Mouse (Mus musculus): ENCODE measurements around the gene 4931428F04Rik. TPM values are rescaled to one million over a fixed set of nuclear protein-coding genes. Genes with fewer than 3 reads are reported as not detected.

4931428F04Rik gene
- 6.0 TPM for polyA plus RNA-seq (2012; fragmentation: generic; extraction: Trizol)
- long read RNA-seq, experiment 1, partial matches to known transcripts, result 1 of 7 reads
- long read RNA-seq, experiment 1, other reads (novel, unspliced or antisense), result 3 of 7 reads
- long read RNA-seq, experiment 2, partial matches to known transcripts, result 0 of 9 reads
- long read RNA-seq, experiment 2, other reads (novel, unspliced or antisense), result 3 of 9 reads

GRCm38 (mm10) chr8:105289805-105290460 lies at the start of gene 4931428F04Rik:
Gene 4931428F04Rik, minus strand, starts transcription at chr8:105289864.
- H3K4me3 ChIP-seq (ENCODE audit: insufficient read depth, poor library complexity, severe bottlenecking), result peak within 1 kb of the TSS; percentile 39
- H3K79me3 ChIP-seq (ENCODE audit: low read depth), result peaks cover 14% of the 10 kb centered on the region
- peaks cover 5% of the 10 kb centered on the region for H3K36me3 ChIP-seq (ENCODE audit: control insufficient read depth, insufficient read depth)
- H3K27me3 ChIP-seq (ENCODE audit: control insufficient read depth, insufficient read depth, insufficient read length), result no peaks in the 10 kb centered on the region
- TF ChIP-seq CTCF (IDR thresholded peaks at IDR 0.05; ENCODE audit: control insufficient read depth, insufficient read depth, insufficient read length), result peak; percentile 94
- peak; percentile 83 for TF ChIP-seq MAX (IDR thresholded peaks at IDR 0.05)
- no peak for TF ChIP-seq USF1 (IDR thresholded peaks at IDR 0.05; ENCODE audit: low read depth)
- no peak for TF ChIP-seq MYOG (IDR thresholded peaks at IDR 0.05; ENCODE audit: control insufficient read depth, extremely low read depth, insufficient read length)
- H3K79me2 ChIP-seq (ENCODE audit: control insufficient read depth, insufficient read depth), result peaks cover 30% of the 10 kb centered on the region
- H3ac ChIP-seq (ENCODE audit: control insufficient read depth, insufficient read length, low read depth), result peak within 1 kb of the TSS; percentile 63

GRCm38 (mm10) chr8:105338992-105339391 lies 49.3 kb upstream of the 4931428F04Rik start:
- H3K79me3 ChIP-seq (ENCODE audit: low read depth), result peaks cover 40% of the 10 kb centered on the region
- peaks cover 56% of the 10 kb centered on the region for H3K79me2 ChIP-seq (ENCODE audit: control insufficient read depth, insufficient read depth)
- no peaks in the 10 kb centered on the region for H3K27me3 ChIP-seq (ENCODE audit: control insufficient read depth, insufficient read depth, insufficient read length)
- peaks cover 92% of the 10 kb centered on the region for H3K36me3 ChIP-seq (ENCODE audit: control insufficient read depth, insufficient read depth)
- no peak overlapping the region for H3ac ChIP-seq (ENCODE audit: control insufficient read depth, insufficient read length, low read depth)
- TF ChIP-seq USF1 (IDR thresholded peaks at IDR 0.05; ENCODE audit: low read depth), result no peak
- no peak for TF ChIP-seq MYOD1 (IDR thresholded peaks at IDR 0.05; ENCODE audit: control insufficient read depth, insufficient read length, low read depth)
- TF ChIP-seq CTCF (IDR thresholded peaks at IDR 0.05; ENCODE audit: control insufficient read depth, insufficient read depth, insufficient read length), result no peak
- TF ChIP-seq MAX (IDR thresholded peaks at IDR 0.05), result no peak
- TF ChIP-seq FOSL1 (IDR thresholded peaks at IDR 0.05; ENCODE audit: insufficient read depth, low read length, poor library complexity, severe bottlenecking), result no peak
- no peak for TF ChIP-seq CEBPB (IDR thresholded peaks at IDR 0.05; ENCODE audit: low read depth)
- no peak for TF ChIP-seq MYOG (IDR thresholded peaks at IDR 0.05; ENCODE audit: control insufficient read depth, extremely low read depth, insufficient read length)
- no peak overlapping the region for H3K4me3 ChIP-seq (ENCODE audit: insufficient read depth, poor library complexity, severe bottlenecking)

- Histone ChIP-seq H3K79me3 (ENCODE audit: low read depth) (peaks cover 18% of the 10 kb centered on the region), H3K36me3 (ENCODE audit: control insufficient read depth, insufficient read depth) (peaks cover 94% of the 10 kb centered on the region), H3K27me3 (ENCODE audit: control insufficient read depth, insufficient read depth, insufficient read length) (no peaks in the 10 kb centered on the region), H3ac (ENCODE audit: control insufficient read depth, insufficient read length, low read depth) (no peak overlapping the region), H3K4me3 (ENCODE audit: insufficient read depth, poor library complexity, severe bottlenecking) (no peak overlapping the region), H3K79me2 (ENCODE audit: control insufficient read depth, insufficient read depth) (peaks cover 32% of the 10 kb centered on the region)
- TF ChIP-seq MYOD1 (IDR thresholded peaks at IDR 0.05; ENCODE audit: control insufficient read depth, insufficient read length, low read depth), result no peak
- no peak for TF ChIP-seq FOSL1 (IDR thresholded peaks at IDR 0.05; ENCODE audit: insufficient read depth, low read length, poor library complexity, severe bottlenecking)
- TF ChIP-seq CTCF (IDR thresholded peaks at IDR 0.05; ENCODE audit: control insufficient read depth, insufficient read depth, insufficient read length), result no peak
- TF ChIP-seq USF1 (IDR thresholded peaks at IDR 0.05; ENCODE audit: low read depth), result no peak
- TF ChIP-seq CEBPB (IDR thresholded peaks at IDR 0.05; ENCODE audit: low read depth), result no peak
- no peak for TF ChIP-seq MYOG (IDR thresholded peaks at IDR 0.05; ENCODE audit: control insufficient read depth, extremely low read depth, insufficient read length)
- TF ChIP-seq MAX (IDR thresholded peaks at IDR 0.05), result no peak
Measured at GRCm38 (mm10) chr8:105336373-105337130, 46.9 kb upstream of the 4931428F04Rik start.

- peaks cover 97% of the 10 kb centered on the region for H3K36me3 ChIP-seq (ENCODE audit: control insufficient read depth, insufficient read depth)
- H3K79me2 ChIP-seq (ENCODE audit: control insufficient read depth, insufficient read depth), result peaks cover 19% of the 10 kb centered on the region
- H3K4me3 ChIP-seq (ENCODE audit: insufficient read depth, poor library complexity, severe bottlenecking), result no peak overlapping the region
- H3ac ChIP-seq (ENCODE audit: control insufficient read depth, insufficient read length, low read depth), result no peak overlapping the region
- TF ChIP-seq MYOD1 (IDR thresholded peaks at IDR 0.05; ENCODE audit: control insufficient read depth, insufficient read length, low read depth) (no peak), FOSL1 (IDR thresholded peaks at IDR 0.05; ENCODE audit: insufficient read depth, low read length, poor library complexity, severe bottlenecking) (no peak), MAX (IDR thresholded peaks at IDR 0.05) (no peak), CTCF (IDR thresholded peaks at IDR 0.05; ENCODE audit: control insufficient read depth, insufficient read depth, insufficient read length) (no peak), MYOG (IDR thresholded peaks at IDR 0.05; ENCODE audit: control insufficient read depth, extremely low read depth, insufficient read length) (no peak), USF1 (IDR thresholded peaks at IDR 0.05; ENCODE audit: low read depth) (no peak), CEBPB (IDR thresholded peaks at IDR 0.05; ENCODE audit: low read depth) (no peak)
- H3K79me3 ChIP-seq (ENCODE audit: low read depth), result peaks cover 5% of the 10 kb centered on the region
- H3K27me3 ChIP-seq (ENCODE audit: control insufficient read depth, insufficient read depth, insufficient read length), result no peaks in the 10 kb centered on the region
Measured at GRCm38 (mm10) chr8:105332523-105332922, 42.9 kb upstream of the 4931428F04Rik start.

- H3K27me3 ChIP-seq (ENCODE audit: control insufficient read depth, insufficient read depth, insufficient read length), result no peaks in the 10 kb centered on the region
- H3K36me3 ChIP-seq (ENCODE audit: control insufficient read depth, insufficient read depth), result peaks cover 91% of the 10 kb centered on the region
- no peak for TF ChIP-seq MAX (IDR thresholded peaks at IDR 0.05)
- TF ChIP-seq USF1 (IDR thresholded peaks at IDR 0.05; ENCODE audit: low read depth), result no peak
- no peak for TF ChIP-seq MYOD1 (IDR thresholded peaks at IDR 0.05; ENCODE audit: control insufficient read depth, insufficient read length, low read depth)
- TF ChIP-seq CTCF (IDR thresholded peaks at IDR 0.05; ENCODE audit: control insufficient read depth, insufficient read depth, insufficient read length), result no peak
- no peak for TF ChIP-seq CEBPB (IDR thresholded peaks at IDR 0.05; ENCODE audit: low read depth)
- TF ChIP-seq FOSL1 (IDR thresholded peaks at IDR 0.05; ENCODE audit: insufficient read depth, low read length, poor library complexity, severe bottlenecking), result no peak
- no peak for TF ChIP-seq MYOG (IDR thresholded peaks at IDR 0.05; ENCODE audit: control insufficient read depth, extremely low read depth, insufficient read length)
- H3ac ChIP-seq (ENCODE audit: control insufficient read depth, insufficient read length, low read depth), result no peak overlapping the region
- H3K79me2 ChIP-seq (ENCODE audit: control insufficient read depth, insufficient read depth), result peaks cover 24% of the 10 kb centered on the region
- H3K79me3 ChIP-seq (ENCODE audit: low read depth), result peaks cover 11% of the 10 kb centered on the region
- H3K4me3 ChIP-seq (ENCODE audit: insufficient read depth, poor library complexity, severe bottlenecking), result no peak overlapping the region
Measured at GRCm38 (mm10) chr8:105331931-105332330, 42.3 kb upstream of the 4931428F04Rik start.

All from C2C12 (cell line).